Mouse (Mus musculus) heart, embryonic 16.5 days (tissue): Measurements from ENCODE around the gene Fbxo28. TPM values are rescaled to one million over a fixed set of nuclear protein-coding genes. Genes with fewer than 3 reads are reported as not detected.
"Not testable (repeated sequence)": the region's sequence is repeated elsewhere in the genome, so short reads cannot be mapped to it uniquely, and the experiment has no call there.

ENCODE experiments used
- ATAC-seq: fragments of 200-750 bp; cut with Nextera tagmentation; replicated peaks from 2 replicates; pipeline ENCODE4 v1.8.0; 2017; ENCODE audit warnings: moderate number of reproducible peaks; ENCODE audit not compliant: insufficient read depth, low FRiP score; ENCODE audit errors: extremely low read depth
- H3K27ac ChIP-seq: fragments of 300-500 bp; sonication (generic); 2 replicates; pipeline ENCODE4 v1.5.1; 2014; ENCODE audit warnings: mild to moderate bottlenecking, low read length, control low read depth, moderate library complexity
- H3K27me3 ChIP-seq: fragments of 300-500 bp; sonication (generic); 2 replicates; pipeline ENCODE4 v1.6.1; 2014; ENCODE audit warnings: low read length, mixed read lengths; ENCODE audit not compliant: control insufficient read depth, insufficient read depth
- H3K36me3 ChIP-seq: fragments of 300-500 bp; sonication (generic); 2 replicates; pipeline ENCODE4 v1.6.1; 2014; ENCODE audit not compliant: control insufficient read depth, insufficient read depth
- H3K4me1 ChIP-seq: fragments of 300-500 bp; sonication (generic); 2 replicates; pipeline ENCODE4 v1.6.1; 2014; ENCODE audit warnings: low read length, mixed read lengths; ENCODE audit not compliant: control insufficient read depth, insufficient read depth
- H3K4me2 ChIP-seq: fragments of 300-500 bp; sonication (generic); 2 replicates; pipeline ENCODE4 v1.6.1; 2014; ENCODE audit warnings: low read depth, mild to moderate bottlenecking, control low read depth, low read length
- H3K4me3 ChIP-seq: fragments of 300-500 bp; sonication (generic); 2 replicates; pipeline ENCODE4 v1.5.1; 2014; ENCODE audit warnings: mild to moderate bottlenecking, control low read depth, low read length
- H3K9ac ChIP-seq: fragments of 300-500 bp; sonication (generic); 2 replicates; pipeline ENCODE4 v1.6.1; 2014; ENCODE audit warnings: low read length, control low read depth
- H3K9me3 ChIP-seq: fragments of 300-500 bp; sonication (generic); replicated peaks from 2 replicates; pipeline ENCODE4 v1.6.1; 2016; ENCODE audit warnings: low read length; ENCODE audit not compliant: control insufficient read depth
- WGBS: fragments of 180-500 bp; shearing (Covaris S2); extraction: QIAGEN DNeasy Blood & Tissue Kit; methylation state at CpG from one replicate; pipeline ENCODE4 v1.1.7; 2014; 5-methylcytosine and 5-hydroxymethylcytosine counted together
- polyA plus RNA-seq: library from polyadenylated mRNA; unstranded; fragments of >200 nt; fragmentation: Nextera tagmentation; extraction: Ambion mirVana; gene quantifications from 2 replicates; pipeline ENCODE4 v1.2.1, GENCODE M21; 2015

The Fbxo28 gene
- polyA plus RNA-seq, 1 experiment from 2014 or later, result 12.5 TPM

DNA sequence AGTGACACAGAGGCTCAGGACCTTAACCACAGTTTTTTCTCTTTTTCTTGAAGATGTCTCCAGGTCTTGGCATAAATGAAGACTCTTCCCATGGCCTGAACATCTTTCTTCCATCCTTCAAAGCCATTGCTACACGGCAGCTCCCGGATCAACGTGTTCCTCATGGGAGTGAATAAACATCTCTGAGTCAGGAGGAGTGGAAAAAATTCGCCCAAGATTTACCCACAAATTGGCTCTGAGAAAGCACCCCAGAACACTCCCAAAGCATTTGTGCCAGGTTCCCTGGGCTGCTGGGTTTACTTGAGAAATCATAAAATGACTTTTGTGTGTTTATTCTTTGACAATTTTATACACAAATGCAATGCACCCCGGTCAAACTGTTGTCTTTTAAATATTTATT is 38.5 kb downstream of the Fbxo28 start:
- WGBS, result 92% methylated on average over 5 of the region's 5 CpGs
- no peak overlapping the region for H3K9ac ChIP-seq
- no peaks in the 10 kb centered on the region for H3K9me3 ChIP-seq
- H3K36me3 ChIP-seq, result no peaks in the 10 kb centered on the region
- H3K4me3 ChIP-seq, result no peak overlapping the region
- ATAC-seq, result no peak
- H3K4me1 ChIP-seq, result no peaks in the 10 kb centered on the region
- no peak overlapping the region for H3K27ac ChIP-seq
- H3K27me3 ChIP-seq, result no peaks in the 10 kb centered on the region
- no peak overlapping the region for H3K4me2 ChIP-seq

DNA sequence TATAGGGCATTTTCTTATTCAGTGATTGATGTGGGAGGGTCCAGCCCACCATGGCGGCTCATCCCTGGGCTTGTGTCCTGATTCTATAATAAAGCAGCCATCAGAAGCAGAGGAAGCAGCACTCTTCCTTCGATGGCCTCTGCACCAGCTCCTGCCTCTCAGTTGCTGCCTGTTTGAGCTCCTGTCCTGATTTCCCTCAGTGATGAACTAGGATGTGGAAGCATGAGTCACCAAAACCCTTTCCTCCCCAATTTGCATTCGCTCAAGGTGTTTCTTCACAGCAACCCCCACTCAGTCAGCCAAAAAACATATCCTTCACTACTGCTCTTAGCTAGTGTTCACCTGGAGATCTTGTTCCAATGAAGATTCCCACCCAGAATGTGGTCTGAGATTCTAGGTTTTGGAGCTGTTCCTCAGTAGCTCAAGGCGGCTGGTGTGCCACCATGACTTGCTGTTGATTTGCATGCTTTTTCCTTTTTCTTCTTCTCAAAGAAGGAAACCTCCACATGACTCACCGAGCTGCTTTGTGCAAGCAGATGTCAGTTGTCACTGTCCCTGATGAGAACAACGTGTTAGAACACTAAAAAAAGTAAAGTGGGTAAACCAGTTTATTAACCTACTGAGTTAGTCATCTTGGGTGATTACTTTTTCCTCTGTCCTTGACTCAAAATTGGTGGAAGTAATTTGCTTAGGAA is 39.1 kb downstream of the Fbxo28 start:
- H3K4me1 ChIP-seq, result no peaks in the 10 kb centered on the region
- H3K4me3 ChIP-seq, result no peak overlapping the region
- no peak overlapping the region for H3K9ac ChIP-seq
- 70% methylated on average over 6 of the region's 6 CpGs for WGBS
- H3K9me3 ChIP-seq, result no peaks in the 10 kb centered on the region
- no peak overlapping the region for H3K4me2 ChIP-seq
- no peak overlapping the region for H3K27ac ChIP-seq
- H3K27me3 ChIP-seq, result no peaks in the 10 kb centered on the region
- no peak for ATAC-seq
- H3K36me3 ChIP-seq, result no peaks in the 10 kb centered on the region

DNA sequence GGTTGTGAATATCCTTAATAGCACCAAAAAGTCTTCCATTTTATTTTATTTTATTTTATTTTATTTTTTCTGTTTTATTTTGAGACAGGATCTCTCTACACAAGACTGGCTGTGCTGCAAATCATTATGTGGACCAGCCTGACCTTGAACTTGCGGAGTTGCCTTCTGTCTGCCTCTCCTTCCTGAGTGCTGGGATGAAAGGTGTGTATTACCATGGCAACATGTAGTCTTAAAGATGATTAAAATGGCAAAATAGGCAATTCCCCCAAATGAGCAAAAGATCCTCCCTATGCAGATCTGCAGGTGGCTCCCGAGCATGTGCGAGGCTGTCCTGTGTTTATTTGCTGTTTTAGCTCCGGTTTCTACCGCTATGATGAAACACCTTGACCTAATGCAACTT is 43.6 kb downstream of the Fbxo28 start:
- Histone ChIP-seq H3K4me3 (no peak overlapping the region), H3K9me3 (no peaks in the 10 kb centered on the region), H3K27ac (no peak overlapping the region), H3K36me3 (no peaks in the 10 kb centered on the region), H3K4me2 (no peak overlapping the region), H3K9ac (no peak overlapping the region), H3K4me1 (no peaks in the 10 kb centered on the region), H3K27me3 (no peaks in the 10 kb centered on the region)
- WGBS, result 88% methylated on average over 5 of the region's 5 CpGs
- ATAC-seq, result no peak

DNA sequence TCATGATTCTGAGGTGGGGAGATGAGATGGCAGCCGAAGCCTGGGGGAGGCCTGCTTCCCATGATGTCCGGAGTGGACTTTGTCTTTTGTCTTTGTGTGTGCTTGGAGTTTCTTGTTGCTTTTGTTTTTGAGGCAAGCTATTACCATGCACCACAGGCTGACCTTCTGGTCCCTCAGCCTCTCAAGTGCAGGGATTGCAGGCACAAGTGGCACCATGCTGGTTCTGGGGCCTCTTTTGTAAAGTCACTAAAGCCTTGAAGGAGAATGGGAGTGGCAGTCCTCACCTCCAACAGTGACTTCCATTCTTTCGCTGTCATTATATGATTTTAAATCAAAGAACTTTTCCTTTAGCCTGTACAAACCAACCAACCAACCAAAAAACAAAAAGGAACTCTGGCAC is 44.2 kb downstream of the Fbxo28 start:
- Histone ChIP-seq H3K4me1 (0 out of 2 replicates have a peak, but pooled peaks cover under 1% of the 10 kb centered on the region), H3K36me3 (no peaks in the 10 kb centered on the region), H3K27ac (no peak overlapping the region), H3K27me3 (no peaks in the 10 kb centered on the region), H3K4me2 (no peak overlapping the region), H3K4me3 (no peak overlapping the region), H3K9me3 (no peaks in the 10 kb centered on the region), H3K9ac (no peak overlapping the region)
- 81% methylated on average over 3 of the region's 3 CpGs for WGBS
- no peak for ATAC-seq

DNA sequence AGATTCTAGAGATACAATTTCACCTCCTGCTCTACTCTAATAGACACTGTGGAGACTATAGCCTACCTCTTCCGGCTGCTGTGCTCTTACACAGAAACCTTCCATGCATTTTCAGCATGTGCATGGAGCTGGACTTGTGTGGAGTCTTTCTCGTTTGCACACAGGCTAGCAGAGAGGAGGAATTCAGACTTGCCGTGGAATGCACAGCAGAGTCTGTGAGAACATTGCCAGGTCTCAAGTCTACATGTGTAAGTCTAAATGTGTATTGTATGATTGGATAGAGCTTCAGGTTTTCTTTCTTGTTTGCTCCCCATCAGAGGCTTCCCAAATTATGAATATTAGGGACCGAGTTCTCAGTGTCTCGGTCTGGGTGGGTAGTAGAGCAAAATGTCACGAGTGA is 44.6 kb downstream of the Fbxo28 start:
- H3K4me3 ChIP-seq, result no peak overlapping the region
- WGBS, result 79% methylated on average over 6 of the region's 6 CpGs
- ATAC-seq, result no peak
- 0 out of 2 replicates have a peak, but pooled peaks cover 2% of the 10 kb centered on the region for H3K4me1 ChIP-seq
- no peaks in the 10 kb centered on the region for H3K36me3 ChIP-seq
- H3K4me2 ChIP-seq, result no peak overlapping the region
- H3K9me3 ChIP-seq, result no peaks in the 10 kb centered on the region
- H3K27ac ChIP-seq, result no peak overlapping the region
- H3K9ac ChIP-seq, result no peak overlapping the region
- H3K27me3 ChIP-seq, result no peaks in the 10 kb centered on the region

DNA sequence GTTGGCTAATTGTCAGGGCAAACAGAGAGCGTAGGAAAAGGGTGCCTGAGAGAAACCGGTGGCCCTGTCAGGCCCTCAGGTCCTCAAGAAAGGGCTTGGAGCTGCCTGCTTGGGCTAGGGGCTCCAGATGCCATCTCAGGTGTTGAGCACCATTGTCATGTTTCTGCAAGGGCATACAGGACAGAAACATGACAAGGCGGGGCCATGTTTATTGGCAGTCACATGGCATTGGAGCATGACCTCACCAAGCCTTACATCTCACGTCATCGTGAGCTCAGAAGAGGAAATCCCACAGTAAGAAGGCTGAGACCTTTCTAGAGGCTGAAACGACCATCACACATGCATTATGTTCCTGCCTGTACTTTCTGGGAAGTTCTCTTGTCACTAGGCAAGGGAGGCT is 45.3 kb downstream of the Fbxo28 start:
- WGBS, result 80% methylated on average over 6 of the region's 6 CpGs
- H3K9ac ChIP-seq, result no peak overlapping the region
- no peak overlapping the region for H3K4me2 ChIP-seq
- no peak overlapping the region for H3K27ac ChIP-seq
- no peak for ATAC-seq
- H3K9me3 ChIP-seq, result no peaks in the 10 kb centered on the region
- H3K27me3 ChIP-seq, result no peaks in the 10 kb centered on the region
- no peak overlapping the region for H3K4me3 ChIP-seq
- H3K36me3 ChIP-seq, result no peaks in the 10 kb centered on the region
- 0 out of 2 replicates have a peak, but pooled peaks cover 2% of the 10 kb centered on the region for H3K4me1 ChIP-seq

GRCm38 (mm10) chr1:182292291-182292690 is 49.1 kb downstream of the Fbxo28 start:
- Histone ChIP-seq H3K4me2 (no peak overlapping the region), H3K9me3 (no peaks in the 10 kb centered on the region), H3K36me3 (no peaks in the 10 kb centered on the region), H3K4me3 (no peak overlapping the region), H3K4me1 (0 out of 2 replicates have a peak, but pooled peaks cover 4% of the 10 kb centered on the region), H3K27ac (peak overlapping the region; percentile 37; the same call in 1 of the 2 replicates), H3K27me3 (no peaks in the 10 kb centered on the region), H3K9ac (no peak overlapping the region)
- ATAC-seq, result peak; percentile 20; the same call in 1 of the 2 replicates
- 47% methylated on average over 4 of the region's 4 CpGs for WGBS

GRCm38 (mm10) chr1:182290741-182291140 is 50.7 kb downstream of the Fbxo28 start:
- H3K9ac ChIP-seq, H3K27ac ChIP-seq, H3K36me3 ChIP-seq, H3K4me3 ChIP-seq, H3K4me2 ChIP-seq, H3K9me3 ChIP-seq, H3K4me1 ChIP-seq, ATAC-seq, H3K27me3 ChIP-seq: not testable (repeated sequence)
- WGBS, result 85% methylated on average over 3 of the region's 3 CpGs

- H3K9ac ChIP-seq, result no peak overlapping the region
- H3K36me3 ChIP-seq, result no peaks in the 10 kb centered on the region
- no peak for ATAC-seq
- no peak overlapping the region for H3K4me2 ChIP-seq
- H3K27me3 ChIP-seq, result no peaks in the 10 kb centered on the region
- H3K4me1 ChIP-seq, result 0 out of 2 replicates have a peak, but pooled peaks cover 4% of the 10 kb centered on the region
- no peaks in the 10 kb centered on the region for H3K9me3 ChIP-seq
- WGBS, result 65% methylated on average over 2 of the region's 2 CpGs
- H3K27ac ChIP-seq, result no peak overlapping the region
- H3K4me3 ChIP-seq, result no peak overlapping the region
These were observed 51.6 kb downstream of the Fbxo28 start for GRCm38 (mm10) chr1:182289781-182290180.
